Mouse (Mus musculus) MEL (cell line): ENCODE data around the gene Spem1. TPM values are rescaled to one million over a fixed set of nuclear protein-coding genes. Genes with fewer than 3 reads are reported as not detected.

Experiments used
- DNase-seq: peaks from one replicate; pipeline ENCODE4 v3.0.0; 2011; ENCODE audit warnings: low read depth, low spot score
- H3K27ac ChIP-seq: 2 replicates; pipeline ENCODE4 v1.5.1; 2012; ENCODE audit warnings: low read depth, mild to moderate bottlenecking, control low read depth, low read length, moderate library complexity; ENCODE audit not compliant: control insufficient read depth
- H3K27me3 ChIP-seq, 2 experiments: fragments of 150-350 bp in 1 of 2; sonication (generic) in 1 of 2; 2 replicates each; pipeline ENCODE4 v1.6.1; 2012; ENCODE audit warnings: low read length in 2 of 2, mild to moderate bottlenecking in 2 of 2, improper control_type of control experiment in 1 of 2, moderate library complexity in 1 of 2; ENCODE audit not compliant: insufficient read depth in 2 of 2, control insufficient read depth in 1 of 2
- H3K36me3 ChIP-seq, 2 experiments: 2 replicates each; pipeline ENCODE4 v1.6.1; 2012 to 2014; ENCODE audit warnings: low read length in 2 of 2, improper control_type of control experiment in 1 of 2, inconsistent platforms in 1 of 2, mild to moderate bottlenecking in 1 of 2; ENCODE audit not compliant: insufficient read depth in 2 of 2, control insufficient read depth in 1 of 2
- H3K4me1 ChIP-seq, 2 experiments: fragments of 150-350 bp in 1 of 2; sonication (generic) in 1 of 2; 2 replicates each; pipeline ENCODE4 v1.6.1; 2012; ENCODE audit warnings: low read length in 2 of 2, improper control_type of control experiment in 1 of 2, mild to moderate bottlenecking in 1 of 2; ENCODE audit not compliant: insufficient read depth in 2 of 2, control insufficient read depth in 1 of 2
- H3K4me3 ChIP-seq, 2 experiments: fragments of 150-350 bp in 1 of 2; sonication (generic) in 1 of 2; 2 replicates each; pipeline ENCODE4 v1.5.1; 2012; ENCODE audit warnings: low read depth in 2 of 2, low read length in 2 of 2, mild to moderate bottlenecking in 2 of 2, moderate library complexity in 2 of 2, control low read depth in 1 of 2, improper control_type of control experiment in 1 of 2; ENCODE audit not compliant: control insufficient read depth in 1 of 2, insufficient read depth in 1 of 2
- H3K79me2 ChIP-seq: 2 replicates; pipeline ENCODE4 v1.6.1; 2012; ENCODE audit warnings: mild to moderate bottlenecking, low read length, moderate library complexity; ENCODE audit not compliant: control insufficient read depth, poor library complexity, insufficient read depth
- H3K9ac ChIP-seq: 2 replicates; pipeline ENCODE4 v1.6.1; 2012; ENCODE audit warnings: low read depth, mild to moderate bottlenecking, control low read depth, low read length, moderate library complexity; ENCODE audit not compliant: control insufficient read depth, poor library complexity, severe bottlenecking
- H3K9me3 ChIP-seq: fragments of 150-350 bp; sonication (generic); replicated peaks from 2 replicates; pipeline ENCODE4 v1.6.1; 2012; ENCODE audit warnings: mild to moderate bottlenecking, low read length, improper control_type of control experiment, moderate library complexity; ENCODE audit not compliant: insufficient read depth
- CHD1 ChIP-seq: IDR thresholded peaks from 2 replicates; pipeline ENCODE4 v1.6.1; 2012; ENCODE audit warnings: low read depth, mild to moderate bottlenecking, inconsistent platforms, low read length, improper control_type of control experiment
- CHD2 ChIP-seq: IDR thresholded peaks from 2 replicates; pipeline ENCODE4 v1.6.1; 2011; ENCODE audit warnings: low read length, improper control_type of control experiment
- CTCF ChIP-seq, 3 experiments: IDR thresholded peaks in 2 of 3; conservative IDR thresholded peaks in 1 of 3; 2 replicates each; pipeline ENCODE4 v1.5.1; 2011 to 2012; ENCODE audit warnings: low read length in 3 of 3, low read depth in 2 of 3, mild to moderate bottlenecking in 2 of 3, improper control_type of control experiment in 1 of 3, inconsistent platforms in 1 of 3, mixed read lengths in 1 of 3, moderate library complexity in 1 of 3; ENCODE audit not compliant: control insufficient read depth in 1 of 3, insufficient read depth in 1 of 3, poor library complexity in 1 of 3, severe bottlenecking in 1 of 3
- ELF1 ChIP-seq: IDR thresholded peaks from 2 replicates; pipeline ENCODE4 v1.6.1; 2014; ENCODE audit warnings: low read depth, mild to moderate bottlenecking, inconsistent platforms, low read length, improper control_type of control experiment, moderate library complexity
- EP300 ChIP-seq, 2 experiments: IDR thresholded peaks; 2 replicates each; pipeline ENCODE4 v1.6.1; 2011; ENCODE audit warnings: improper control_type of control experiment in 2 of 2, low read length in 2 of 2, low read depth in 1 of 2, mild to moderate bottlenecking in 1 of 2
- GABPA ChIP-seq: IDR thresholded peaks from 2 replicates; pipeline ENCODE4 v1.6.1; 2012; ENCODE audit warnings: low read depth, mild to moderate bottlenecking, inconsistent platforms, low read length, improper control_type of control experiment, moderate library complexity
- GATA1 ChIP-seq: IDR thresholded peaks from 2 replicates; pipeline ENCODE4 v1.6.1; 2011; ENCODE audit warnings: low read depth, low read length, improper control_type of control experiment
- JUND ChIP-seq: IDR thresholded peaks from 2 replicates; pipeline ENCODE4 v1.6.1; 2011; ENCODE audit warnings: low read depth, mild to moderate bottlenecking, improper control_type of control experiment, low read length
- MAFK ChIP-seq: IDR thresholded peaks from 2 replicates; pipeline ENCODE4 v1.6.1; 2011; ENCODE audit warnings: low read depth, mild to moderate bottlenecking, low read length, improper control_type of control experiment, borderline replicate concordance
- MAX ChIP-seq: IDR thresholded peaks from 2 replicates; pipeline ENCODE4 v1.6.1; 2011; ENCODE audit warnings: low read length, improper control_type of control experiment
- MEF2A ChIP-seq: IDR thresholded peaks from 2 replicates; pipeline ENCODE4 v1.6.1; 2014; ENCODE audit warnings: low read depth, mild to moderate bottlenecking, inconsistent platforms, low read length, improper control_type of control experiment; ENCODE audit not compliant: poor library complexity, insufficient replicate concordance, severe bottlenecking; ENCODE audit errors: extremely low read depth
- MXI1 ChIP-seq: IDR thresholded peaks from 2 replicates; pipeline ENCODE4 v1.6.1; 2011; ENCODE audit warnings: mild to moderate bottlenecking, low read depth, low read length, improper control_type of control experiment
- NELFE ChIP-seq: IDR thresholded peaks from 2 replicates; pipeline ENCODE4 v1.6.1; 2011; ENCODE audit warnings: low read depth, low read length, improper control_type of control experiment
- POLR2A ChIP-seq, 2 experiments: IDR thresholded peaks; 2 replicates each; pipeline ENCODE4 v1.6.1; 2011 to 2012; ENCODE audit warnings: low read length in 2 of 2, mild to moderate bottlenecking in 2 of 2, control low read depth in 1 of 2, improper control_type of control experiment in 1 of 2, low read depth in 1 of 2, moderate library complexity in 1 of 2; ENCODE audit not compliant: control insufficient read depth in 1 of 2, insufficient read depth in 1 of 2, poor library complexity in 1 of 2
- POLR2AphosphoS2 ChIP-seq: IDR thresholded peaks from 2 replicates; pipeline ENCODE4 v1.6.1; 2011; ENCODE audit warnings: low read length, improper control_type of control experiment
- POLR2AphosphoS5 ChIP-seq: IDR thresholded peaks from 2 replicates; pipeline ENCODE4 v1.6.1; 2012; ENCODE audit warnings: low read depth, borderline replicate concordance, mild to moderate bottlenecking, inconsistent platforms, low read length, moderate library complexity, mixed read lengths
- RAD21 ChIP-seq: IDR thresholded peaks from 2 replicates; pipeline ENCODE4 v1.6.1; 2011; ENCODE audit warnings: mild to moderate bottlenecking, low read depth, low read length, improper control_type of control experiment
- SIN3A ChIP-seq: IDR thresholded peaks from 2 replicates; pipeline ENCODE4 v1.6.1; 2012; ENCODE audit warnings: low read length, improper control_type of control experiment, inconsistent platforms
- SMC3 ChIP-seq: IDR thresholded peaks from 2 replicates; pipeline ENCODE4 v1.6.1; 2011; ENCODE audit warnings: low read depth, low read length, improper control_type of control experiment
- TAL1 ChIP-seq: IDR thresholded peaks from 2 replicates; pipeline ENCODE4 v1.6.1; 2012; ENCODE audit warnings: mild to moderate bottlenecking, inconsistent platforms, low read length, moderate library complexity, mixed read lengths
- UBTF ChIP-seq: IDR thresholded peaks from 2 replicates; pipeline ENCODE4 v1.6.1; 2012; ENCODE audit warnings: low read depth, mild to moderate bottlenecking, inconsistent platforms, low read length, improper control_type of control experiment, moderate library complexity, borderline replicate concordance; ENCODE audit not compliant: insufficient read depth
- ZC3H11A ChIP-seq: IDR thresholded peaks from 2 replicates; pipeline ENCODE4 v1.6.1; 2012; ENCODE audit warnings: low read depth, mild to moderate bottlenecking, inconsistent platforms, low read length, improper control_type of control experiment
- ZMIZ1 ChIP-seq: IDR thresholded peaks from 2 replicates; pipeline ENCODE4 v1.6.1; 2012; ENCODE audit warnings: low read depth, mild to moderate bottlenecking, inconsistent platforms, low read length, improper control_type of control experiment, moderate library complexity
- polyA plus RNA-seq, 2 experiments: library from polyadenylated mRNA; stranded (reverse) in 1 of 2; unstranded in 1 of 2; fragments of >175 nt in 1 of 2; fragments of >200 nt in 1 of 2; gene quantifications; 2 replicates each; pipeline versions ENCODE4 v1.2.1 to v1.2.4; 2012; ENCODE audit warnings: low replicate concordance in 2 of 2, low read depth in 1 of 2; ENCODE audit not compliant: insufficient read length in 2 of 2, insufficient read depth in 1 of 2, missing spikeins in 1 of 2
- total RNA-seq: library from RNA; depleted of rRNA; stranded (reverse); fragments of 300-350 nt; gene quantifications from 2 replicates; pipeline ENCODE4 v1.2.3, GENCODE M21; 2012

The Spem1 gene
- total and polyA plus RNA-seq, 3 experiments: 0.15 to 0.19 TPM; not detected in 1

DNA sequence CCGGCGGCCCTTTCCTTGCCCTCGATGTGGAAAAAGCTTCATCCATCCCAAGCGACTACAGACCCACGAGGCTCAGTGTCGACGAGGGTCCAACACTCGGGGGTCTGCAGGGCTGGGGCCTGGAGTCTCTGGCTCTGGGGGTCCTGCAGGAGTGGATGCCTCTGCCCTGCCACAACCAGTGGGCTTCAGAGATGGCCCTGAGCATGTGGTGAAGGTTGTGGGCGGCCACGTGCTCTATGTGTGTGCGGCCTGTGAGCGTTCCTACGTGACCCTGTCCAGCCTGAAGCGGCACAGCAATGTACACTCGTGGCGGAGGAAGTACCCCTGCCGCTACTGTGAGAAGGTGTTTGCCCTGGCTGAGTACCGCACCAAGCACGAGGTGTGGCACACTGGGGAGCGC, 45.5 kb downstream of the Spem1 start:
- Histone ChIP-seq H3K4me1 (no peaks in the 10 kb centered on the region), H3K27me3 (no peaks in the 10 kb centered on the region), H3K9me3 (no peaks in the 10 kb centered on the region), H3K36me3 (no peaks in the 10 kb centered on the region), H3K27ac (no peak overlapping the region), H3K4me3 (no peak overlapping the region), H3K79me2 (no peaks in the 10 kb centered on the region), H3K9ac (no peak overlapping the region)
- TF ChIP-seq ZC3H11A (no peak), MAX (no peak), POLR2A (IDR thresholded peaks at IDR 0.05; ENCODE audit: control insufficient read depth in 1 of 2, insufficient read depth in 1 of 2, low read depth in 1 of 2, low read length in 2 of 2, poor library complexity in 1 of 2) (no peak), JUND (no peak)
- no peak for DNase-seq

DNA sequence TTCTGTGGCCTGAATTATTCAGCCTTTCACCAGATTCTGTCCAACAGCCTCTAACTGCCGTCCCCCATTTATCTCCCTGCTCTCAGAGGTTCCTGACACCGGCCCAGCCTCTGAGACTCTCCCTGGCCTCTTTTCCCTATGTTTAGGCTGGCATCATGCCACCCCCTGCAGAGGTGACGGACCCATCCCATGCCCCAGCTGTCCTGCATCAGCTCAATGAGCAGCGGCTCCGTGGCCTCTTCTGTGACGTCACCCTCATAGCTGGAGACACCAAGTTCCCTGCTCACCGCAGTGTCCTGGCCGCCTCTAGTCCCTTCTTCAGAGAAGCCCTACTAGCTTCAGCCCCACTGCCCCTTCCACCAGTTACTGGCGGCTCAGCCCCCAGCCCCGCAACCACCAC, 46.3 kb downstream of the Spem1 start:
- H3K4me1 ChIP-seq: no peaks in the 10 kb centered on the region
- H3K79me2 ChIP-seq: no peaks in the 10 kb centered on the region
- H3K27ac ChIP-seq: no peak overlapping the region
- H3K36me3 ChIP-seq: no peaks in the 10 kb centered on the region
- no peak overlapping the region for H3K4me3 ChIP-seq
- H3K27me3 ChIP-seq: no peaks in the 10 kb centered on the region
- TF ChIP-seq ZMIZ1 (no peak), SIN3A (no peak), ZC3H11A (no peak), NELFE (no peak), CHD1 (no peak), GABPA (no peak), JUND (no peak), POLR2AphosphoS2 (no peak), GATA1 (no peak)
- no peak overlapping the region for H3K9ac ChIP-seq
- DNase-seq: no peak
- H3K9me3 ChIP-seq: no peaks in the 10 kb centered on the region

DNA sequence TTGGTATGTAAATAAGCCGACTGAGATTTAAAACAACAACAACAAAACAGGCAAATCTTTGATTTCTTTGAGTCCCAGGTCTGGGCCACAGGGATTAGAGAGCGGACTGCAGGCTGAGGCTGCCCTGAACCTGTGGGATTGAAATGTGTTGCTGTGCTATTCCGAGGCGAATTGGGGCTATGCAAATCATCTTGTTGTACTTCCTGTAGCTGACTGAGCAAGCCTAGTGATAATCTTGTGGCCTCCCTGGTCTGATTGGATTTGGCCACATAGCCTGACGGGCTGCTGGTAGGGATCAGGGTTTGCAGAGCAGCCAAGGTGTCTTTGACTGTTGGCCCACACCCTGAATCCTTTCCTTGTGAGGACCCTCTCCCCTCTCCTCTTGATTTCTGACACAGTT, 47.0 kb downstream of the Spem1 start:
- H3K79me2 ChIP-seq: no peaks in the 10 kb centered on the region
- no peaks in the 10 kb centered on the region for H3K4me1 ChIP-seq
- H3K9me3 ChIP-seq: no peaks in the 10 kb centered on the region
- H3K27me3 ChIP-seq: no peaks in the 10 kb centered on the region
- no peak overlapping the region for H3K9ac ChIP-seq
- no peak for DNase-seq
- no peak overlapping the region for H3K4me3 ChIP-seq
- TF ChIP-seq POLR2AphosphoS5: no peak
- no peak for TF ChIP-seq TAL1
- TF ChIP-seq MXI1: no peak
- TF ChIP-seq CTCF (IDR thresholded peaks at IDR 0.05 in 2 of 3, conservative IDR thresholded peaks at IDR 0.05 in 1 of 3; ENCODE audit: control insufficient read depth in 1 of 3, insufficient read depth in 1 of 3, low read depth in 2 of 3, low read length in 3 of 3, poor library complexity in 1 of 3, severe bottlenecking in 1 of 3): no peak
- no peak for TF ChIP-seq EP300 (IDR thresholded peaks at IDR 0.05; ENCODE audit: low read depth in 1 of 2, low read length in 2 of 2)
- TF ChIP-seq ELF1: no peak
- no peak for TF ChIP-seq UBTF
- no peak for TF ChIP-seq MEF2A
- no peak for TF ChIP-seq ZC3H11A
- no peak for TF ChIP-seq MAFK
- no peak for TF ChIP-seq CHD2
- no peak for TF ChIP-seq RAD21
- no peak for TF ChIP-seq SMC3
- H3K27ac ChIP-seq: no peak overlapping the region
- no peaks in the 10 kb centered on the region for H3K36me3 ChIP-seq
